Mouse (Mus musculus) liver, adult 2 months (tissue): ENCODE data around the gene Pskh1. TPM values are rescaled to one million over a fixed set of nuclear protein-coding genes. Genes with fewer than 3 reads are reported as not detected.

Experiments used
- DNase-seq: peaks from one replicate; pipeline ENCODE4 v3.0.0-alpha.2; 2011; ENCODE audit warnings: low read depth, low spot score; ENCODE audit errors: extremely low read depth
- H3K27ac ChIP-seq: fragments of 200-500 bp; replicated peaks from 2 replicates; pipeline ENCODE4 v1.5.1; 2012; ENCODE audit warnings: low read depth, mild to moderate bottlenecking, control low read depth, inconsistent platforms, low read length; ENCODE audit not compliant: insufficient read depth
- H3K27me3 ChIP-seq: fragments of 200-500 bp; 2 replicates; pipeline ENCODE4 v1.6.1; 2012; ENCODE audit warnings: mild to moderate bottlenecking, moderate library complexity, low read length, inconsistent platforms; ENCODE audit not compliant: control insufficient read depth, insufficient read depth
- H3K36me3 ChIP-seq: fragments of 200-500 bp; 2 replicates; pipeline ENCODE4 v1.6.1; 2012; ENCODE audit warnings: low read length, inconsistent platforms; ENCODE audit not compliant: control insufficient read depth, insufficient read depth
- H3K4me1 ChIP-seq: fragments of 200-500 bp; 2 replicates; pipeline ENCODE4 v1.6.1; 2011; ENCODE audit warnings: low read length; ENCODE audit not compliant: control insufficient read depth, insufficient read depth
- H3K4me3 ChIP-seq: fragments of 200-500 bp; 2 replicates; pipeline ENCODE4 v1.5.1; 2011; ENCODE audit warnings: low read depth, mild to moderate bottlenecking, control low read depth, low read length, moderate library complexity; ENCODE audit not compliant: insufficient read depth
- H3K79me2 ChIP-seq: fragments of 200-500 bp; 2 replicates; pipeline ENCODE4 v1.6.1; 2012; ENCODE audit warnings: inconsistent platforms, mild to moderate bottlenecking, low read length, moderate library complexity; ENCODE audit not compliant: control insufficient read depth, insufficient read depth
- H3K9ac ChIP-seq: fragments of 200-500 bp; 2 replicates; pipeline ENCODE4 v1.6.1; 2012; ENCODE audit warnings: low read depth, mild to moderate bottlenecking, control low read depth, inconsistent platforms, low read length
- CTCF ChIP-seq: fragments of 200-500 bp; IDR thresholded peaks from 2 replicates; pipeline ENCODE4 v1.5.1; 2011; ENCODE audit warnings: low read depth, low read length, control low read depth
- POLR2A ChIP-seq: fragments of 200-500 bp; IDR thresholded peaks from 2 replicates; pipeline ENCODE4 v1.6.1; 2011; ENCODE audit warnings: low read length, control low read depth; ENCODE audit not compliant: insufficient read depth; ENCODE audit errors: extremely low read depth
- WGBS: fragments of 180-500 bp; shearing (Covaris S2); methylation state at CpG from one replicate; pipeline ENCODE4 v1.1.7; 2018; 5-methylcytosine and 5-hydroxymethylcytosine counted together
- polyA plus RNA-seq: library from polyadenylated mRNA; depleted of rRNA; stranded (reverse); fragments of >200 nt; gene quantifications from 2 replicates; pipeline ENCODE4 v1.2.3, GENCODE M21; 2012; rRNA removed
- total RNA-seq: library from RNA; depleted of rRNA; stranded (reverse); fragments of >200 nt; gene quantifications from 2 replicates; pipeline ENCODE4 v1.2.3, GENCODE M21; 2014; rRNA removed

Pskh1 gene
- total RNA-seq: 19.0 and 20.1 TPM in 2 replicates
- 35.9 and 37.9 TPM in 2 replicates for polyA plus RNA-seq

GRCm38 (mm10) chr8:105900180-105900940 lies at the start of gene Pskh1:
TSS of gene Pskh1 (plus strand) at chr8:105900441.
- Histone ChIP-seq H3K9ac (peak within 1 kb of the TSS; percentile 97), H3K27me3 (no peaks in the 10 kb centered on the region), H3K36me3 (no peaks in the 10 kb centered on the region), H3K79me2 (peaks cover 22% of the 10 kb centered on the region; the same call in 1 of the 2 replicates), H3K4me3 (peak within 1 kb of the TSS; percentile 93), H3K27ac (peak within 1 kb of the TSS; percentile 97), H3K4me1 (peaks cover 5% of the 10 kb centered on the region)
- TF ChIP-seq CTCF (no peak), POLR2A (peak; percentile 54)
- under 1% methylated on average over 68 of the region's 68 CpGs for WGBS
- DNase-seq: peak; percentile 90

GRCm38 (mm10) chr8:105850611-105851010 lies 49.6 kb upstream of the Pskh1 start:
- peaks cover 2% of the 10 kb centered on the region for H3K79me2 ChIP-seq
- no peak overlapping the region for H3K27ac ChIP-seq
- TF ChIP-seq CTCF: no peak
- no peak for TF ChIP-seq POLR2A
- peak; percentile 37 for DNase-seq
- WGBS: 43% methylated on average over 7 of the region's 7 CpGs
- no peaks in the 10 kb centered on the region for H3K27me3 ChIP-seq
- peaks cover 6% of the 10 kb centered on the region; the same call in 1 of the 2 replicates for H3K4me1 ChIP-seq
- no peak overlapping the region for H3K4me3 ChIP-seq
- no peak overlapping the region for H3K9ac ChIP-seq
- H3K36me3 ChIP-seq: no peaks in the 10 kb centered on the region

GRCm38 (mm10) chr8:105851651-105852143 lies 48.5 kb upstream of the Pskh1 start:
- Histone ChIP-seq H3K27me3 (no peaks in the 10 kb centered on the region), H3K27ac (no peak overlapping the region)
- WGBS: 1% methylated on average over 34 of the region's 34 CpGs

GRCm38 (mm10) chr8:105852146-105852729 lies 48.0 kb upstream of the Pskh1 start:
- TF ChIP-seq CTCF (no peak), POLR2A (no peak)
- Histone ChIP-seq H3K9ac (no peak overlapping the region), H3K4me3 (no peak overlapping the region), H3K27me3 (no peaks in the 10 kb centered on the region), H3K4me1 (peaks cover 14% of the 10 kb centered on the region), H3K79me2 (peaks cover 12% of the 10 kb centered on the region), H3K36me3 (no peaks in the 10 kb centered on the region), H3K27ac (no peak overlapping the region)
- WGBS: 76% methylated on average over 12 of the region's 12 CpGs
- no peak for DNase-seq

More at GRCm38 (mm10) chr8:105851651-105852143, 48.5 kb upstream of the Pskh1 start:
- DNase-seq: peak; percentile 80
- Histone ChIP-seq H3K79me2 (peaks cover 12% of the 10 kb centered on the region), H3K36me3 (no peaks in the 10 kb centered on the region), H3K4me3 (peak overlapping the region; percentile 82), H3K4me1 (peaks cover 14% of the 10 kb centered on the region), H3K9ac (peak overlapping the region; percentile 73)
- TF ChIP-seq POLR2A: peak; percentile 44; the same call in 1 of the 2 replicates
- no peak for TF ChIP-seq CTCF

- Histone ChIP-seq H3K36me3 (no peaks in the 10 kb centered on the region), H3K79me2 (peaks cover 12% of the 10 kb centered on the region), H3K27me3 (no peaks in the 10 kb centered on the region), H3K9ac (no peak within 1 kb of the TSS), H3K27ac (no peak within 1 kb of the TSS), H3K4me1 (peaks cover 14% of the 10 kb centered on the region), H3K4me3 (no peak within 1 kb of the TSS)
- 85% methylated on average over 3 of the region's 3 CpGs for WGBS
- TF ChIP-seq POLR2A (no peak), CTCF (no peak)
- no peak for DNase-seq
Measured at GRCm38 (mm10) chr8:105853178-105853577, 47.1 kb upstream of the Pskh1 start, which contains the start of gene Cenpt. TSS of gene Cenpt (minus strand) at chr8:105853278.

- no peak overlapping the region for H3K9ac ChIP-seq
- WGBS: 32% methylated on average over 8 of the region's 8 CpGs
Measured at GRCm38 (mm10) chr8:105854303-105854702, 45.9 kb upstream of the Pskh1 start.

More at GRCm38 (mm10) chr8:105854303-105854702, 45.9 kb upstream of the Pskh1 start:
- TF ChIP-seq POLR2A: no peak
- no peaks in the 10 kb centered on the region for H3K36me3 ChIP-seq
- no peak for DNase-seq
- H3K79me2 ChIP-seq: peaks cover 12% of the 10 kb centered on the region
- H3K4me1 ChIP-seq: peaks cover 14% of the 10 kb centered on the region
- no peak overlapping the region for H3K4me3 ChIP-seq
- H3K27me3 ChIP-seq: no peaks in the 10 kb centered on the region
- no peak overlapping the region for H3K27ac ChIP-seq
